In genomic region chr14:8214299-8215207, GRCm38 (mm10) we compare ENCODE assay signal across 8 mouse cellular contexts. TPM values are rescaled to one million over a fixed set of nuclear protein-coding genes. Genes with fewer than 3 reads are reported as not detected.
A peak's percentile ranks its signal among the peaks of the same experiment; 100 is the strongest.
DNase-seq lines count a peak whose midpoint lies in the region; ATAC-seq and TF ChIP-seq lines count a peak whose summit lies in the region.

No protein-coding gene starts in this region.

- DNase-seq in NIH3T3 (ENCODE audit: low read depth) = peak; percentile 75
- peak; percentile 83 for DNase-seq in cerebellum, adult 11 months
- peak; percentile 62 for DNase-seq in heart, postnatal 25 days (ENCODE audit: low spot score)
- peak; percentile 67 to 80 for DNase-seq in layer of hippocampus, adult 2 months (ENCODE audit: low spot score in 2 of 2)
- peak; percentile 77 for DNase-seq in lung, postnatal 10 days
- DNase-seq in right cerebral cortex, postnatal 10 days (ENCODE audit: low spot score in 2 of 2) = peak; percentile 82 to 87
- peak; percentile 68 for DNase-seq in urinary bladder, postnatal 25 days (ENCODE audit: low spot score)

- ATAC-seq in forebrain, embryonic 13.5 days = peak; percentile 79

- peak overlapping the region; percentile 82 for H3K4me2 ChIP-seq in forebrain, embryonic 13.5 days

- peaks cover 9% of the 10 kb centered on the region for H3K27me3 ChIP-seq in forebrain, embryonic 13.5 days

- H3K9me3 ChIP-seq in forebrain, embryonic 13.5 days (replicated peaks) = no peaks in the 10 kb centered on the region

- H3K4me3 ChIP-seq in forebrain, embryonic 13.5 days = peak overlapping the region; percentile 61
- peak overlapping the region; percentile 95 for H3K4me3 ChIP-seq in layer of hippocampus, adult 2 months

- WGBS in forebrain, embryonic 13.5 days = 3% methylated on average over 49 of the region's 63 CpGs

- peaks cover 43% of the 10 kb centered on the region for H3K4me1 ChIP-seq in forebrain, embryonic 13.5 days

- peak overlapping the region; percentile 82 for H3K27ac ChIP-seq in forebrain, embryonic 13.5 days
- H3K27ac ChIP-seq in layer of hippocampus, adult 2 months = peak overlapping the region; percentile 98

- peak overlapping the region; percentile 89 for H3K9ac ChIP-seq in forebrain, embryonic 13.5 days

- H3K36me3 ChIP-seq in forebrain, embryonic 13.5 days (ENCODE audit: poor library complexity, severe bottlenecking) = no peaks in the 10 kb centered on the region

- TF ChIP-seq CTCF in layer of hippocampus, adult 2 months (conservative IDR thresholded peaks at IDR 0.05) = no peak

- intact Hi-C loops in heart, postnatal 25 days (cut with DNase I) = loop anchor here (2.0 to 5.0 kb wide), 3 partner anchors 40 to 132 kb away; partner anchors contain the start of genes Pxk and Rpp14

RNA-seq across cellular contexts. Expression of gene Kctd6, which starts 0.6 kb away (rescaled TPM):
- polyA plus RNA-seq in forebrain, embryonic 13.5 days (2015; fragmentation: Nextera tagmentation; extraction: Ambion mirVana) = 4.6 and 5.6 TPM in 2 replicates
- 1 to 10 TPM; 9.0 to 9.3 TPM for total RNA-seq in heart, postnatal 25 days (2021)
- total RNA-seq in layer of hippocampus, adult 2 months (2021) = 10 to 100 TPM; 69.1 to 79.4 TPM

RNA-seq across cellular contexts. Expression of gene Pdhb, which starts 41.7 kb away (rescaled TPM):
- 238 and 247 TPM in 2 replicates for polyA plus RNA-seq in forebrain, embryonic 13.5 days (2015; fragmentation: Nextera tagmentation; extraction: Ambion mirVana)
- total RNA-seq in heart, postnatal 25 days (2021) = 100 to 1,000 TPM; 896 to 959 TPM
- 100 to 1,000 TPM; 176 to 185 TPM for total RNA-seq in layer of hippocampus, adult 2 months (2021)

RNA-seq across cellular contexts. Expression of gene Acox2, which starts 44.6 kb away (rescaled TPM):
- polyA plus RNA-seq in forebrain, embryonic 13.5 days (2015; fragmentation: Nextera tagmentation; extraction: Ambion mirVana) = not detected in 2 replicates
- total RNA-seq in heart, postnatal 25 days (2021) = under 1 TPM in 1 of 2 experiments, not detected in 1; 0.34 TPM
- total RNA-seq in layer of hippocampus, adult 2 months (2021) = not detected

Comparison
In these comparisons a context has a peak if more than half of its experiments do, and no peak if none do; other contexts are left out.
1. Peak in every context shown above with its lines: DNase-seq, ATAC-seq, H3K4me3 ChIP-seq and H3K27ac ChIP-seq.
2. RNA of gene Kctd6, which starts 0.6 kb away (total RNA-seq): 69.1 to 79.4 TPM in layer of hippocampus, adult 2 months; 9.0 to 9.3 TPM in heart, postnatal 25 days; every median in the first group is over 4 times any median in the second.
3. RNA of gene Pdhb, which starts 41.7 kb away (total RNA-seq): 896 to 959 TPM in heart, postnatal 25 days; 176 to 185 TPM in layer of hippocampus, adult 2 months; every median in the first group is over 4 times any median in the second.